Mouse (Mus musculus) heart, embryonic 13.5 days (tissue): ENCODE results near the gene Stn1. TPM values are rescaled to one million over a fixed set of nuclear protein-coding genes. Genes with fewer than 3 reads are reported as not detected.

Experiments
- ATAC-seq: fragments of 200-750 bp; cut with Nextera tagmentation; 2 replicates; pipeline ENCODE4 v1.8.0; 2017; ENCODE audit warnings: moderate TSS enrichment; ENCODE audit not compliant: insufficient number of reproducible peaks, low FRiP score, low TSS enrichment; ENCODE audit errors: extremely low read depth
- H3K27ac ChIP-seq: fragments of 300-500 bp; sonication (generic); replicated peaks from 2 replicates; pipeline ENCODE4 v1.5.1; 2015; ENCODE audit warnings: moderate library complexity, mild to moderate bottlenecking, inconsistent platforms
- H3K27me3 ChIP-seq: fragments of 300-500 bp; sonication (generic); replicated peaks from 2 replicates; pipeline ENCODE4 v1.6.1; 2015; ENCODE audit warnings: mild to moderate bottlenecking, inconsistent platforms
- H3K36me3 ChIP-seq: fragments of 300-500 bp; sonication (generic); 2 replicates; pipeline ENCODE4 v1.6.1; 2015; ENCODE audit warnings: mild to moderate bottlenecking, inconsistent platforms
- H3K4me1 ChIP-seq: fragments of 300-500 bp; sonication (generic); 2 replicates; pipeline ENCODE4 v1.6.1; 2015; ENCODE audit warnings: inconsistent platforms
- H3K4me2 ChIP-seq: fragments of 300-500 bp; sonication (generic); 2 replicates; pipeline ENCODE4 v1.6.1; 2015; ENCODE audit warnings: inconsistent platforms, mild to moderate bottlenecking, moderate library complexity
- H3K4me3 ChIP-seq: fragments of 300-500 bp; sonication (generic); 2 replicates; pipeline ENCODE4 v1.5.1; 2015; ENCODE audit warnings: moderate library complexity, mild to moderate bottlenecking, inconsistent platforms
- H3K9ac ChIP-seq: fragments of 300-500 bp; sonication (generic); 2 replicates; pipeline ENCODE4 v1.6.1; 2015; ENCODE audit warnings: inconsistent platforms, mild to moderate bottlenecking, moderate library complexity
- H3K9me3 ChIP-seq: fragments of 300-500 bp; sonication (generic); 2 replicates; pipeline ENCODE4 v1.6.1; 2016; ENCODE audit warnings: inconsistent platforms
- WGBS: fragments of 180-500 bp; shearing (Covaris S2); methylation state at CpG from one replicate; pipeline ENCODE4 v1.1.7; 2015; ENCODE audit warnings: mixed read lengths; 5-methylcytosine and 5-hydroxymethylcytosine counted together
- polyA plus RNA-seq: library from polyadenylated mRNA; unstranded; fragments of >200 nt; fragmentation: Nextera tagmentation; extraction: Ambion mirVana; gene quantifications from 2 replicates; pipeline ENCODE4 v1.2.1, GENCODE M21; 2015

Gene Stn1
- polyA plus RNA-seq, 1 experiment from 2014 or later: 37.3 TPM

GRCm38 (mm10) chr19:47458504-47459161 is 78.7 kb downstream of the Stn1 start:
- Histone ChIP-seq H3K36me3 (peaks cover 12% of the 10 kb centered on the region; the same call in 1 of the 2 replicates), H3K27me3 (no peaks in the 10 kb centered on the region), H3K4me3 (no peak overlapping the region), H3K4me2 (peak overlapping the region; percentile 8; the same call in 1 of the 2 replicates), H3K27ac (peak overlapping the region; percentile 59), H3K9ac (peak overlapping the region; percentile 58), H3K9me3 (no peaks in the 10 kb centered on the region), H3K4me1 (peaks cover 96% of the 10 kb centered on the region)
- no peak for ATAC-seq
- WGBS: 50% methylated on average over 17 of the region's 17 CpGs

GRCm38 (mm10) chr19:47457711-47458503 is 79.4 kb downstream of the Stn1 start:
- H3K4me3 ChIP-seq: no peak overlapping the region
- H3K27me3 ChIP-seq: no peaks in the 10 kb centered on the region
- no peak for ATAC-seq
- H3K36me3 ChIP-seq: peaks cover 12% of the 10 kb centered on the region; the same call in 1 of the 2 replicates
- peak overlapping the region; percentile 59 for H3K27ac ChIP-seq
- H3K4me2 ChIP-seq: peak overlapping the region; percentile 8
- H3K4me1 ChIP-seq: peaks cover 98% of the 10 kb centered on the region
- 32% methylated on average over 13 of the region's 13 CpGs for WGBS
- H3K9me3 ChIP-seq: no peaks in the 10 kb centered on the region
- peak overlapping the region; percentile 58 for H3K9ac ChIP-seq

GRCm38 (mm10) chr19:47456021-47456420 is 81.3 kb downstream of the Stn1 start:
- Histone ChIP-seq H3K4me3 (no peak overlapping the region), H3K27me3 (no peaks in the 10 kb centered on the region), H3K9me3 (no peaks in the 10 kb centered on the region), H3K4me1 (peaks cover 99% of the 10 kb centered on the region), H3K9ac (no peak overlapping the region; the same call in 1 of the 2 replicates), H3K27ac (no peak overlapping the region), H3K4me2 (no peak overlapping the region), H3K36me3 (peaks cover under 1% of the 10 kb centered on the region; the same call in 1 of the 2 replicates)
- WGBS: 59% methylated on average over 6 of the region's 6 CpGs
- no peak for ATAC-seq

- H3K9ac ChIP-seq: peak overlapping the region; percentile 73
- 0 out of 2 replicates have a peak overlapping the region, but pooled peaks have one; percentile 43 for H3K4me2 ChIP-seq
- H3K27ac ChIP-seq: peak overlapping the region; percentile 96
- no peak overlapping the region for H3K4me3 ChIP-seq
- H3K27me3 ChIP-seq: no peaks in the 10 kb centered on the region
- ATAC-seq: no peak
- peaks cover 99% of the 10 kb centered on the region for H3K4me1 ChIP-seq
- WGBS: 58% methylated on average over 15 of the region's 15 CpGs
- H3K9me3 ChIP-seq: no peaks in the 10 kb centered on the region
- no peaks in the 10 kb centered on the region for H3K36me3 ChIP-seq
These were observed 82.1 kb downstream of the Stn1 start for GRCm38 (mm10) chr19:47455001-47455755.

GRCm38 (mm10) chr19:47454167-47455000 is 82.9 kb downstream of the Stn1 start:
- 31% methylated on average over 11 of the region's 11 CpGs for WGBS
- Histone ChIP-seq H3K27ac (peak overlapping the region; percentile 96), H3K36me3 (no peaks in the 10 kb centered on the region), H3K4me3 (no peak overlapping the region), H3K27me3 (no peaks in the 10 kb centered on the region), H3K4me2 (peak overlapping the region; percentile 43), H3K9me3 (no peaks in the 10 kb centered on the region), H3K4me1 (peaks cover 99% of the 10 kb centered on the region), H3K9ac (peak overlapping the region; percentile 73)
- ATAC-seq: no peak

- H3K4me2 ChIP-seq: no peak overlapping the region
These were observed 84.0 kb downstream of the Stn1 start for GRCm38 (mm10) chr19:47453352-47453751.

GRCm38 (mm10) chr19:47452682-47453081 is 84.6 kb downstream of the Stn1 start:
- H3K27ac ChIP-seq: peak overlapping the region; percentile 96
- H3K9ac ChIP-seq: no peak overlapping the region
- no peak for ATAC-seq
- 44% methylated on average over 10 of the region's 10 CpGs for WGBS
- H3K4me1 ChIP-seq: peaks cover 99% of the 10 kb centered on the region
- no peaks in the 10 kb centered on the region for H3K9me3 ChIP-seq
- H3K4me2 ChIP-seq: no peak overlapping the region
- H3K27me3 ChIP-seq: no peaks in the 10 kb centered on the region
- H3K4me3 ChIP-seq: no peak overlapping the region
- H3K36me3 ChIP-seq: no peaks in the 10 kb centered on the region

More at GRCm38 (mm10) chr19:47453352-47453751, 84.0 kb downstream of the Stn1 start:
- H3K9me3 ChIP-seq: no peaks in the 10 kb centered on the region
- no peak overlapping the region for H3K4me3 ChIP-seq
- peak overlapping the region; percentile 96 for H3K27ac ChIP-seq
- H3K36me3 ChIP-seq: no peaks in the 10 kb centered on the region
- H3K4me1 ChIP-seq: peaks cover 99% of the 10 kb centered on the region
- no peak for ATAC-seq
- 80% methylated on average over 7 of the region's 7 CpGs for WGBS
- no peaks in the 10 kb centered on the region for H3K27me3 ChIP-seq
- peak overlapping the region; percentile 73 for H3K9ac ChIP-seq

- Histone ChIP-seq H3K9ac (no peak overlapping the region), H3K4me3 (no peak overlapping the region), H3K36me3 (no peaks in the 10 kb centered on the region), H3K4me2 (no peak overlapping the region), H3K27me3 (no peaks in the 10 kb centered on the region), H3K27ac (peak overlapping the region; percentile 96), H3K9me3 (no peaks in the 10 kb centered on the region), H3K4me1 (peaks cover 99% of the 10 kb centered on the region)
- ATAC-seq: no peak
- 56% methylated on average over 7 of the region's 7 CpGs for WGBS
These were observed 85.1 kb downstream of the Stn1 start for GRCm38 (mm10) chr19:47452211-47452610.

- H3K36me3 ChIP-seq: no peaks in the 10 kb centered on the region
- ATAC-seq: no peak
- no peak overlapping the region for H3K4me3 ChIP-seq
- peaks cover 99% of the 10 kb centered on the region for H3K4me1 ChIP-seq
- H3K9ac ChIP-seq: 0 out of 2 replicates have a peak overlapping the region, but pooled peaks have one; percentile 58
- no peaks in the 10 kb centered on the region for H3K27me3 ChIP-seq
- H3K9me3 ChIP-seq: no peaks in the 10 kb centered on the region
- peak overlapping the region; percentile 91 for H3K27ac ChIP-seq
- H3K4me2 ChIP-seq: no peak overlapping the region
- WGBS: 77% methylated on average over 10 of the region's 10 CpGs
These were observed 85.7 kb downstream of the Stn1 start for GRCm38 (mm10) chr19:47451476-47452113.
